Mouse (Mus musculus): ENCODE results near the gene Otulin.

Gene Otulin

DNA sequence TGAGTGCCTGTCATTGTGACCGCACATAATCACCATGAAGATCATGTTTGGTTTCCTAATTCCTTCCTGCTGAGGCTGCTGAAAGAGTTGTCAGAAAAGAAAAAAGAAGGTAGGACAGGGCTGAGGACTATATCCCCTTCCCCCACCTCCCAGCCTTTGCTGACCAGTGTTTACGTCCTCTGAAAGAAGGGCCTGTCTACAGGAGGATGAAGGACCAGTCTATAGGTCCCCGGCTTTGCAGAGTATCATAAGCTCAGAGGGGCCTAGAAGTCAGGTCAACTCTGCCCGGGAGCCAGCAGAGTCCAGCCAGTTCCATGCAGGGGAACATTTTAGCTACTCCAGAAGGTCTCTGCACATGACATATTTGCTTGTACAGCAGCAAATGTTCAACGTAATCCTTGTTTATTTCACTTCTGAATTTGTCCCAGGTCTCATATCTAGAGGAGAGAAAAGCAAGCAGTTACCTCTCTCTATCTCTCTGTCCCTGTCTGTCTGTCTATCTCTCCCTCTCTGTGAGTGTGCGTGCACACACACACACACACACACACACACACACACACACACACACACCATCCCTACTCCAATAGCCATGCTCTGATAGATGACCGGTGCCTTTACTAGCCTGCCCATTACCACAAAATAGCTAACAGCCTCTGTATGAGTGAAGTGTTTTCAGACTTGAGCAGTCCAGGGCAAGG is 133.0 kb downstream of the Otulin start:
- DNase-seq: no peak

GRCm38 (mm10) chr15:27496596-27497299 is 133.7 kb downstream of the Otulin start:
- DNase-seq: no peak

DNA sequence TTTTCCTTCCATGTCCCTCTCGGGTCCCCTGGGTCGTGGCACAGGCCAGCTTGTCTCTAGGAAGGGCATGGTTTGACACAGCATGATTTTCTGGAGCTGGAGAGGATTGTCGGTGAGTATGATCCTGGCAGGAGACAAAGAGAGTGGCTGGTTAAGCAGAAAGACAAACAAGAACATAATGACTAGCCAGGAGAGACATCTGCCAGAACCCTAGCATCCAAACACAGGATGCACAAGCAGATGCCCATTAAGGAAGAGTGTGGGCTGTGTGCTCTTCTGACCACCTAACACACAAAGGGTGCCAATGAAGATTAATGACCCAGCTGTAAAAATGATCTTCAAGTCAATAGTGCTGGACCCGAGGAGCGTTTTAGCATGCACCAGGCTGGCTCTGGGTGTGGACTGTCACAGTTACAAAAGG is 134.5 kb downstream of the Otulin start:
- DNase-seq: no peak

GRCm38 (mm10) chr15:27493516-27493915 is 137.0 kb downstream of the Otulin start:
- DNase-seq: no peak

- DNase-seq: no peak
Observed at GRCm38 (mm10) chr15:27492734-27493133, 137.8 kb downstream of the Otulin start.

Measured in right cerebral cortex, postnatal 14 days (tissue).